In the genomic region with DNA sequence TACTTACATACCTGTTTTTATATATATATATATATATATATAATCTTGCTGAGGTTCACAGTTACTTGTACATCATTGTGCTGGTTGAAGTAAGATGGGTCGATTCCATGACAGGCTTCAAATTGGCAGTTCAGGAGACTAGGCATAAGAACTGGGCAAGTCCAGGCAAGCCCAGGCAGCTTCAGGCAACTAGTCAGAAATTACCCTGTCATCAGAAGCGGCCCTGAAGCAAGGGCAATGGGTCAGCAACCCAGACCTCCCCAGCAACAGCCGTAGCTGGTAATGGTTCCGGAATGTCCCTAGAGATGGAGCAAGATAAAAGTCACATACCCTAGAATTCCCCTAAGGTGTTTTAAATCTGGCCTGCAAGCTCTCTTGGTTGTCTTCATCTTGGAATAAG, we compare ENCODE assay signal across 19 mouse cellular contexts.
"Had no signal": no experiment of that assay in that cellular context is flagged by ENCODE, and none has a peak within 500 bp of the region (broad histone marks: within the 10 kb centered on the region; RNA-seq: fewer than 3 reads in every experiment).

No protein-coding gene starts in this region.

- H3K4me2 ChIP-seq: lung, embryonic 14.5 days; midbrain, embryonic 12.5 days; neural tube, embryonic 13.5 days; neural tube, embryonic 15.5 days had no signal

- H3K9me3 ChIP-seq: midbrain, embryonic 10.5 days; midbrain, embryonic 12.5 days; neural tube, embryonic 13.5 days; neural tube, embryonic 15.5 days had no signal

- H3K4me1 ChIP-seq: midbrain, embryonic 10.5 days; midbrain, embryonic 12.5 days; neural tube, embryonic 13.5 days; neural tube, embryonic 15.5 days had no signal

- H3K27ac ChIP-seq: midbrain, embryonic 10.5 days; midbrain, embryonic 12.5 days; neural tube, embryonic 13.5 days; neural tube, embryonic 15.5 days had no signal

- H3K36me3 ChIP-seq: midbrain, embryonic 10.5 days; midbrain, embryonic 12.5 days; neural tube, embryonic 13.5 days; neural tube, embryonic 15.5 days had no signal

- DNase-seq: lung, adult 18-20 months; lung, embryonic 14.5 days; lung, postnatal 10 days; lung, postnatal 4 days; midbrain, embryonic 14.5 days; retina, postnatal 1 day; right cerebral cortex, adult 18-20 months; right cerebral cortex, postnatal 25 days; right cerebral cortex, postnatal 4 days; spleen, adult 18-20 months; thymus, adult 18-20 months; thymus, postnatal 14 days; thymus, postnatal 36 days had no signal

- H3K4me3 ChIP-seq: midbrain, embryonic 10.5 days; midbrain, embryonic 12.5 days; myocyte; neural tube, embryonic 13.5 days; neural tube, embryonic 15.5 days had no signal

- H3K27me3 ChIP-seq: neural tube, embryonic 13.5 days; neural tube, embryonic 15.5 days had no signal

- H3K9ac ChIP-seq: lung, embryonic 14.5 days; midbrain, embryonic 12.5 days; neural tube, embryonic 13.5 days; neural tube, embryonic 15.5 days had no signal

- ATAC-seq: midbrain, embryonic 16.5 days had no signal
